Mouse (Mus musculus): ENCODE results near the gene Notch3.

DNA sequence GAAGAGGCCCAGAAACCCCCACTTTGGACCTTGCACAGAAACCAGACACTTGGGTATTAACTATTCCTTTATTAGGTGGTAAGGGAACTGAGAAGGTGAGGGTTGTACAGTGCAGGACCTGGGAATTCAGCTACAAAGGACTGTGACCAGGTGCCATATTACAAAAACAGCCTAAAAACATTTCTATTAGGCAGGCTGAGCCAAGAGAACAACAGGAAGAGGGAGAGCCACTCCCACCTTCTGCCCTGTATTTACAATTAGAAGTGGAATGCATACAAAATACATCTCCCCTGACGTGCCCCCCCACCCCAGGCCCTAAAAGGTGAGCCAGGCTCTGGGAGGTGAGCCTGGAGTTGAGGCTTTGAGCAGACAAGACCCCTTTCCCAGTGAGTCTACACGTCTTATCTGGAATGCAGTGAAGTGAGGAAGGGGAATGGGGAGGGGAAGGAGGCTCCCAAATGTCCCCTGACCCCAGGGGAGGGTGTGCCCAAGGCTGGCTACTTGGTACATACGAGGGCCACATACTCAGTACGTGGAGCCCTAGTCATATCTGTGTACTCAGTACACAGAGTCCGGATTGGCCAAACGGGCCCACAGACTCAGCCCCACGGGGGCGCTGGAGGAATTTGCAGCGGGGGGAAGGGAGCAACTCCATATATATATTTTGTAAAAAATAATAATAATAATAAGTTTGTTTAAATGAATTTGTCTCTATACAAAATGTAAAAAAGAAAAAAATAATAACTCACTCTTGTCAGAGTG lies 45.7 kb downstream of the Notch3 start:
- TF ChIP-seq POLR2A (IDR thresholded peaks at IDR 0.05; ENCODE audit: borderline replicate concordance, control insufficient read depth, low read depth, low read length), result no peak
- no peak for TF ChIP-seq CTCF (IDR thresholded peaks at IDR 0.05; ENCODE audit: control insufficient read depth, insufficient read depth, low read length)
